Mouse (Mus musculus) neural tube, embryonic 11.5 days (tissue): ENCODE data around the gene C1qtnf7. TPM values are rescaled to one million over a fixed set of nuclear protein-coding genes. Genes with fewer than 3 reads are reported as not detected.

ENCODE experiments used
- ATAC-seq: fragments of 200-750 bp; cut with Nextera tagmentation; 2 replicates; pipeline ENCODE4 v1.8.0; 2017; ENCODE audit warnings: moderate number of reproducible peaks, mild to moderate bottlenecking, moderate TSS enrichment, moderate library complexity; ENCODE audit not compliant: insufficient read depth, low FRiP score, low TSS enrichment
- DNase-seq: peaks from one replicate; pipeline ENCODE4 v3.0.0-alpha.2; 2015; ENCODE audit warnings: low spot score
- H3K27ac ChIP-seq: fragments of 300-500 bp; sonication (generic); 2 replicates; pipeline ENCODE4 v1.5.1; 2014; ENCODE audit warnings: low read depth, mild to moderate bottlenecking, low read length
- H3K27me3 ChIP-seq: fragments of 300-500 bp; sonication (generic); 2 replicates; pipeline ENCODE4 v1.6.1; 2014; ENCODE audit warnings: mild to moderate bottlenecking, low read length, mixed read lengths; ENCODE audit not compliant: control insufficient read depth, insufficient read depth
- H3K36me3 ChIP-seq: fragments of 300-500 bp; sonication (generic); 2 replicates; pipeline ENCODE4 v1.6.1; 2014; ENCODE audit warnings: mild to moderate bottlenecking, low read length, moderate library complexity, mixed read lengths; ENCODE audit not compliant: control insufficient read depth, insufficient read depth
- H3K4me1 ChIP-seq: fragments of 300-500 bp; sonication (generic); 2 replicates; pipeline ENCODE4 v1.6.1; 2014; ENCODE audit warnings: low read length, mixed read lengths; ENCODE audit not compliant: control insufficient read depth, insufficient read depth
- H3K4me2 ChIP-seq: fragments of 300-500 bp; sonication (generic); 2 replicates; pipeline ENCODE4 v1.6.1; 2014; ENCODE audit warnings: low read depth, mild to moderate bottlenecking, moderate library complexity
- H3K4me3 ChIP-seq: fragments of 300-500 bp; sonication (generic); 2 replicates; pipeline ENCODE4 v1.5.1; 2014; ENCODE audit warnings: low read depth, low read length
- H3K9ac ChIP-seq: fragments of 300-500 bp; sonication (generic); 2 replicates; pipeline ENCODE4 v1.6.1; 2014; ENCODE audit warnings: mild to moderate bottlenecking, low read length
- H3K9me3 ChIP-seq: fragments of 300-500 bp; sonication (generic); 2 replicates; pipeline ENCODE4 v1.6.1; 2016; ENCODE audit warnings: low read length; ENCODE audit not compliant: control insufficient read depth
- whole genome bisulfite sequencing: fragments of 180-500 bp; shearing (Covaris S2); extraction: QIAGEN DNeasy Blood & Tissue Kit; methylation state at CpG from one replicate; pipeline ENCODE4 v1.1.7; 2014; 5-methylcytosine and 5-hydroxymethylcytosine counted together
- polyA plus RNA-seq: library from polyadenylated mRNA; unstranded; fragments of >200 nt; fragmentation: Nextera tagmentation; extraction: Ambion mirVana; gene quantifications from 2 replicates; pipeline ENCODE4 v1.2.1, GENCODE M21; 2014

C1qtnf7 gene
- polyA plus RNA-seq, 1 experiment from 2014 or later = 3.2 TPM

DNA sequence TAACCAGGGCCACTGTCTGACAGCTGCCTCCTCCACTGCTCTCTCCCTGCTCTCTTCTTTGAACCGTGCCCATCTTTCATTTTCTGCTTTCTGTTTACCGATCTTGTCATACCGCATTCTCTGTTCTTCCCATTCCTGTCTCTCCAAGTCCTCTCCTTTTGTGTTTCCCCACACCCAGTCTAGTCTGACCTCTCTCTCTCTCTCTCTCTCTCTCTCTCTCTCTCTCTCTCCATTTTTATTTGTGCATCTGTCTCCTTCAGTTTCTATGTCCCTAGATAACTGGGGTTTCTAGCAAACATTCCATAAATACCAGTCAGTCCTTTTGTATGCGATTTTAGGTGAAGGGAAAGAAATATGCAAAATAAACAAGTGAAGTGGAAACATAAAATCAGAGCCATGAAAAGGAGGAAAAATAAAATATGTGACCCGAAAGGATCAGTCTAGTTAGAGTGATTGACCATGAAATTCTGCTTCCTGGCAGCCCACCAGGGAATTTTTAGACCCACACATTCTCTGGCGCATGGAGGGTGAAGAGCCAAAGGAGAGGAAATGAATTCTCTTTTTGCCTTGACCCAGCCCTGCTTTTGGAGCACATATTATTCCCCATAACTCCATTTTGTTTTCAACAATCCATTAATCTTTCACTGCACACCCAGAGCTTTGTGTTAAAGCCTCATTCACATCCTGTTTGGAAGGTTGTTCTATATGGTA is 11.7 kb downstream of the C1qtnf7 start:
- DNase-seq = no peak

DNA sequence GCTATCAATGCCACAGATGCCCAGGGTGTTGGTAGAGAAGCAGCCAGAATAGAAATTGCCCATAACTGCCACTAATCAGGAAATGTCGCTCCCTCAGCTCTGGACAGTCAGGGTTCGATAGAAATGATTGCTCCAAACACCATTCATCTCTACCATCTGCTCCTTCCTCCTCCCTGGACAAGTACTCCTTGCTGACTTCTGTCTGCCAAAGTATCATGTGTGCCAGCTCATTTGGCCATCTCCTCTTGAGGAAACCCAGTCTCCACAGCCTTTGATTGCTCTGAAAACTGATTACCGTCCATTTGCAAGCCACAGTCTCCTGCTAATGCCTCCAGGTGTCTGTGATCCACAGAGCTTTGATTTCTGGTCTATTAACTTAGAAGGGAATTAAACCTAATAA is 14.8 kb downstream of the C1qtnf7 start:
- WGBS = 71% methylated on average over 3 of the region's 3 CpGs
- Histone ChIP-seq H3K4me3 (no peak overlapping the region), H3K27me3 (no peaks in the 10 kb centered on the region), H3K9ac (no peak overlapping the region), H3K9me3 (no peaks in the 10 kb centered on the region), H3K4me2 (no peak overlapping the region), H3K4me1 (no peaks in the 10 kb centered on the region), H3K27ac (no peak overlapping the region), H3K36me3 (no peaks in the 10 kb centered on the region)
- ATAC-seq (no peak), DNase-seq (no peak)

More for the DNA sequence above, 11.7 kb downstream of the C1qtnf7 start:
- Histone ChIP-seq H3K4me2 (no peak overlapping the region), H3K4me1 (no peaks in the 10 kb centered on the region), H3K4me3 (no peak overlapping the region), H3K27me3 (no peaks in the 10 kb centered on the region), H3K9ac (no peak overlapping the region), H3K9me3 (no peaks in the 10 kb centered on the region), H3K36me3 (no peaks in the 10 kb centered on the region), H3K27ac (no peak overlapping the region)
- WGBS = 65% methylated on average over 6 of the region's 6 CpGs
- ATAC-seq = no peak

DNA sequence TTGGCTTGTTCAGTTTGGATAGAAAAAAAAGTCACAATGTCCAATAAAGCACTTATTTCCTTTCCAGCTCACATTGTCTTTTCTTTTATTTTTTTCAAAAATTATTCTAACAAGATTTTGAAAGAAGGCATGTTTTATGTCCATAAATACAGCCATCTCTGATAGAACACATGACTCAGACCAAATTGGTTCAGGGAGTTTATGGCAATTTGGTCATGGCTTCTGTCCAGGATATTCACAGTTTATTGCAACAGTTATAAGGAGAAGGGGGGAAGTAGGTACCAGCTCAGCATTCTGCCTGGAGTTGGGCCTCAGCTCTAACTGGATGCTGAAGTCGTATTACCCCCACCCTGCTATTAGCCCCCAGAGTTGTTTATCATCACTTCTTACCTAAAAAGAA is 15.5 kb downstream of the C1qtnf7 start:
- Histone ChIP-seq H3K4me1 (no peaks in the 10 kb centered on the region), H3K4me2 (no peak overlapping the region), H3K9me3 (no peaks in the 10 kb centered on the region), H3K9ac (no peak overlapping the region), H3K27me3 (no peaks in the 10 kb centered on the region), H3K27ac (no peak overlapping the region), H3K36me3 (no peaks in the 10 kb centered on the region), H3K4me3 (no peak overlapping the region)
- DNase-seq = no peak
- 82% methylated on average over 1 of the region's 1 CpGs for WGBS
- ATAC-seq = no peak

DNA sequence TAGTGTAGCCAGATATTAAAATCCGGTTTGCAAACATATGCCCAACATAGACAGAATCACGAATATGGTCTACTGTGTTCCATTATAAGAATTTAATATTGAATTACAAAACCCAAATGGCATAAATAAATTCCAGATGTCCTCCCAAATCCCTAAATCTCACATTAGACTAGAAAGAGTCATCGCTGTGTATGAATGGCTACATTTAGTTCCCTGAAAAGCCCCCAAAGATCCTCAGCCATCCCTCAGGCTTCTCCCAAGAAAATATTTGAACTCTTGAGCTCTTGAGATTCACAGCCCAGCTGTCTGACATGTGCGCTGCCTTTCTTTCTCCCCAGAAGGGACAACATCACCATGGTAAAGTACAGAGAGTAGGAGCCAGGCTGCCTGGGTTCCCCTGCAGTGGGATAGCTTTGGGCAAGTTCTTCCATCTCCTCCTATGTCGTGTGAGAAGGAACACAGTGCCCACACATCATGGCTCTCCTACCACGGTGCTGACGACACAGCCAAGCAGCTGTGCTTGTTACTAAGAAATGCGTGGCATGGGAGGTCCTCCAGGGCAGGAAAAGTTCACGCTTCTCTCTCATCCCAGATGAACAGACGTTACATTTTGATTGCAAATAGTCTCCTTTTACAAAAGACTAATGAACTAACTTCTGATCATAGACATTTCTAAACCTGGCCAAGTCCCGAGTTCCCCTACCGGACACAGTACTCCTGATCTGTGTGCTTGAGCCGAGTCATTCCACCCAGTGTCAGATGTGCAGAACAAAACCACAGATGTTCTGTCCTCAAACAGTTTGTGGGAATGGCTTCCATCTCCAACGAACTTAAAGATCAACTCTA is 23.2 kb downstream of the C1qtnf7 start:
- H3K4me3 ChIP-seq = no peak overlapping the region
- no peak for DNase-seq
- H3K4me2 ChIP-seq = no peak overlapping the region
- ATAC-seq = no peak
- H3K9me3 ChIP-seq = no peaks in the 10 kb centered on the region
- H3K27me3 ChIP-seq = no peaks in the 10 kb centered on the region
- H3K4me1 ChIP-seq = no peaks in the 10 kb centered on the region
- WGBS = 72% methylated on average over 14 of the region's 14 CpGs
- no peak overlapping the region for H3K27ac ChIP-seq
- H3K36me3 ChIP-seq = no peaks in the 10 kb centered on the region
- H3K9ac ChIP-seq = no peak overlapping the region

DNA sequence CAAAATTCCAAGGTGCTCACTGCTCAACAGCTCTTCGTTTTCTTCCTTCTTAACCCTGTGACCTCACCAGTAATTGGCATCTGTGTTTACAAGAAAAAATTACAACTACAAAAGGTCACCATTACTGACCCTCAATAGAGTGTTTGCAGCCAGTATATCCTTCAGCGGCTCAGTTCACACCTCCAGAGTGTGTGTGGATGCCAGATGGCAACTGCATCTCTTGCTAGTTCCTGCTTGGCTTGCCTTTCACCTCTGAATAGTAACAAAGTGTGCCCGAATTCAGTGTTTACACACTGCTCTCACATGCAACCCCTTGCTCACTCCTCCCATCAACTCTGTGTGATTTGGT is 23.8 kb downstream of the C1qtnf7 start:
- H3K4me1 ChIP-seq = no peaks in the 10 kb centered on the region
- WGBS = 55% methylated on average over 3 of the region's 3 CpGs
- no peak overlapping the region for H3K4me2 ChIP-seq

DNA sequence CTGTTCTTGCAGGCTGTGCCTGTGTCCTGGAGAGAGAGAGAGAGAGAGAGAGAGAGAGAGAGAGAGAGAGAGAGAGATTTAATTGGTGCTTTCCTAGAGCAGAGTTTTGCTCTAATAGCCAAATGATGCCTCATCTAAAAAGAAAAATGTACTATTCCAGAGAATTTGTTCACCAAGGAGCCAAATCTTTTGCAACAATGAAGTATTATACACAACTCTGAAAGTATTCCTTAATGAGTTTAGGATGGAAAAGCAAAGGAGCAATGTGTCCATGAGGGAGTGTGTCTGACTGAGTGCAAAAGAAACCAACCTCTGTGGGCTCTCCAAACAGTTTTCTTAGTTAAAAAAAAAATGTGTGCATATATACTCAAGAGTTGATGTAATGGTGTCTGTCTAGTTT is 24.5 kb downstream of the C1qtnf7 start:
- Histone ChIP-seq H3K27me3 (no peaks in the 10 kb centered on the region), H3K27ac (no peak overlapping the region), H3K4me2 (no peak overlapping the region), H3K36me3 (no peaks in the 10 kb centered on the region), H3K4me3 (no peak overlapping the region), H3K4me1 (no peaks in the 10 kb centered on the region), H3K9me3 (no peaks in the 10 kb centered on the region), H3K9ac (no peak overlapping the region)
- ATAC-seq (no peak), DNase-seq (no peak)

More for the DNA sequence above, 23.8 kb downstream of the C1qtnf7 start:
- no peaks in the 10 kb centered on the region for H3K9me3 ChIP-seq
- H3K4me3 ChIP-seq = no peak overlapping the region
- no peak overlapping the region for H3K9ac ChIP-seq
- no peak overlapping the region for H3K27ac ChIP-seq
- ATAC-seq = no peak
- no peaks in the 10 kb centered on the region for H3K27me3 ChIP-seq
- no peaks in the 10 kb centered on the region for H3K36me3 ChIP-seq
- no peak for DNase-seq

DNA sequence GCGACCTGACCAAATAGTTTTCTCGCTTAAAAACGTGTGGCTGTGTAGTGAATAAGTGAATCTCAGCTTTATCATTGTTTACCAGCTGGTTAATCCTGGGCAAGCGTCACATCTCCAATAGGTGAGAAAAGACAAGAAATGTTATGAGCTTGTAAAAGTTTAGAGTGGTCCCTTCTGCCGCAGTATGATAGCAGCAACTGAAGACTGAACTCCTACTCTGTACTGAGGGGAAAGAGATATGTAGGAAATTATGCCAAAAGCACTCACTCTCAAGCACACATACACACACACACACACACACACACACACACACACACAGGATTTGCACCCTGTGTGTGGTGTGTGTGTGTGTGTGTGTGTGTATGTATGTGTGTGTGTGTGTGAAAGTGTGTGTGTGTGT is 26.2 kb downstream of the C1qtnf7 start:
- Histone ChIP-seq H3K4me1 (no peaks in the 10 kb centered on the region), H3K4me2 (no peak overlapping the region), H3K27me3 (no peaks in the 10 kb centered on the region), H3K27ac (no peak overlapping the region), H3K9ac (no peak overlapping the region), H3K4me3 (no peak overlapping the region), H3K36me3 (no peaks in the 10 kb centered on the region), H3K9me3 (no peaks in the 10 kb centered on the region)
- 87% methylated on average over 5 of the region's 5 CpGs for WGBS
- DNase-seq = no peak
- ATAC-seq = no peak

DNA sequence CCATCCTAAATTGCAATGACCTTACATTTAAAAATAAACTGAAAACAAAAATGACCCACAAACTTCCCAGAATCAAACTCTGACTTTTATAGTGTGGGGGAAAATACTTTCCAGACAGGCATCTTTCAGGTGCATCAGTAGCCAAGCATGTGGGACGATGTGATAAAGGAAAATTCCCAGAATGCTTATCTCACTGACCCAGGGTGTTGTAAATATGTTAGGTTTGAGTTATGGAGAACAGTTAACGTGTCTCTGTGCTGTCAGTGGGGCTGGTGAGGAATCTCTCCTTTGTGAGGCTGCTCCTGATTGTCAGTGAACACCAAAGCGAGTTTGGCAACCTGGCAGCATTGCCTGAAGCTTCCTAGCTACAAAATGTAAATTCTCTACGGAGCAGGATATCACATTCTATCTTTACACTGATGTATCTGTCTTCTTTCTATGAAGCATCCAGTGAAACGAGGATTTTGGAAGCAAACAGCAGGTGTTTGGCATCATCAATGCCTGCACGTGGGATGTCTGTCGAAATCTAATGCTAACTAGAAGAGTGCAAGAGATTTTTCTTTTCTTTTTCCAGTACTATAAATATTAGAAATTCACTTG is 27.0 kb downstream of the C1qtnf7 start:
- H3K27me3 ChIP-seq = no peaks in the 10 kb centered on the region
- WGBS = 66% methylated on average over 7 of the region's 7 CpGs
- no peak overlapping the region for H3K4me3 ChIP-seq
- no peak overlapping the region for H3K27ac ChIP-seq
- H3K9me3 ChIP-seq = no peaks in the 10 kb centered on the region
- no peaks in the 10 kb centered on the region for H3K36me3 ChIP-seq
- no peak overlapping the region for H3K9ac ChIP-seq
- no peaks in the 10 kb centered on the region for H3K4me1 ChIP-seq
- no peak for DNase-seq
- ATAC-seq = no peak
- no peak overlapping the region for H3K4me2 ChIP-seq
